Mouse (Mus musculus) forebrain, embryonic 15.5 days (tissue): ENCODE results near the gene Rom1. TPM values are rescaled to one million over a fixed set of nuclear protein-coding genes. Genes with fewer than 3 reads are reported as not detected.
"Not testable (repeated sequence)": the region's sequence is repeated elsewhere in the genome, so short reads cannot be mapped to it uniquely, and the experiment has no call there.

Source experiments
- ATAC-seq: fragments of 200-750 bp; cut with Nextera tagmentation; replicated peaks from 2 replicates; pipeline ENCODE4 v1.8.0; 2017; ENCODE audit warnings: mild to moderate bottlenecking, moderate TSS enrichment, moderate library complexity
- H3K27ac ChIP-seq: fragments of 300-500 bp; sonication (generic); replicated peaks from 2 replicates; pipeline ENCODE4 v1.5.1; 2015; ENCODE audit warnings: mild to moderate bottlenecking, inconsistent platforms
- H3K27me3 ChIP-seq: fragments of 300-500 bp; sonication (generic); 2 replicates; pipeline ENCODE4 v1.6.1; 2015; ENCODE audit warnings: inconsistent platforms
- H3K36me3 ChIP-seq: fragments of 300-500 bp; sonication (generic); 2 replicates; pipeline ENCODE4 v1.6.1; 2015; ENCODE audit warnings: mild to moderate bottlenecking, inconsistent platforms
- H3K4me1 ChIP-seq: fragments of 300-500 bp; sonication (generic); 2 replicates; pipeline ENCODE4 v1.6.1; 2015; ENCODE audit warnings: inconsistent platforms
- H3K4me2 ChIP-seq: fragments of 300-500 bp; sonication (generic); replicated peaks from 2 replicates; pipeline ENCODE4 v1.6.1; 2015; ENCODE audit warnings: mild to moderate bottlenecking, inconsistent platforms
- H3K4me3 ChIP-seq: fragments of 300-500 bp; sonication (generic); 2 replicates; pipeline ENCODE4 v1.5.1; 2015; ENCODE audit warnings: mild to moderate bottlenecking, inconsistent platforms
- H3K9ac ChIP-seq: fragments of 300-500 bp; sonication (generic); replicated peaks from 2 replicates; pipeline ENCODE4 v1.6.1; 2015; ENCODE audit warnings: mild to moderate bottlenecking, inconsistent platforms
- H3K9me3 ChIP-seq: fragments of 300-500 bp; sonication (generic); 2 replicates; pipeline ENCODE4 v1.6.1; 2016; ENCODE audit warnings: inconsistent platforms
- WGBS: fragments of 180-500 bp; shearing (Covaris S2); methylation state at CpG from one replicate; pipeline ENCODE4 v1.1.7; 2015; ENCODE audit warnings: mixed read lengths; 5-methylcytosine and 5-hydroxymethylcytosine counted together
- polyA plus RNA-seq: library from polyadenylated mRNA; unstranded; fragments of >200 nt; fragmentation: Nextera tagmentation; extraction: Ambion mirVana; gene quantifications from 2 replicates; pipeline ENCODE4 v1.2.1, GENCODE M21; 2015

The Rom1 gene
- polyA plus RNA-seq, 1 experiment from 2014 or later = 1.5 TPM

- Histone ChIP-seq H3K27me3 (no peaks in the 10 kb centered on the region), H3K4me3 (peak within 1 kb of the TSS; percentile 74), H3K4me1 (peaks cover 18% of the 10 kb centered on the region), H3K36me3 (peaks cover 21% of the 10 kb centered on the region), H3K27ac (peak within 1 kb of the TSS; percentile 85), H3K9ac (peak within 1 kb of the TSS; percentile 81), H3K4me2 (peak within 1 kb of the TSS; percentile 68), H3K9me3 (no peaks in the 10 kb centered on the region)
- peak; percentile 98 for ATAC-seq
- WGBS = 2% methylated on average over 50 of the region's 50 CpGs
Observed at GRCm38 (mm10) chr19:8920073-8920736, 9.0 kb downstream of the Rom1 start, which contains the start of gene B3gat3. Gene B3gat3 (plus strand): TSS chr19:8920374.

- Histone ChIP-seq H3K27ac (peak overlapping the region; percentile 85), H3K9ac (peak overlapping the region; percentile 81), H3K9me3 (no peaks in the 10 kb centered on the region), H3K36me3 (peaks cover 26% of the 10 kb centered on the region), H3K4me1 (peaks cover 18% of the 10 kb centered on the region), H3K27me3 (no peaks in the 10 kb centered on the region), H3K4me3 (peak overlapping the region; percentile 74), H3K4me2 (peak overlapping the region; percentile 68)
- ATAC-seq = 0 out of 2 replicates have a peak, but pooled peaks have one; percentile 10
- WGBS = 68% methylated on average over 6 of the region's 6 CpGs
Observed at GRCm38 (mm10) chr19:8919684-8920072, 9.5 kb downstream of the Rom1 start.

GRCm38 (mm10) chr19:8919000-8919399, 10.2 kb downstream of the Rom1 start:
- Histone ChIP-seq H3K36me3 (peaks cover 29% of the 10 kb centered on the region), H3K4me1 (peaks cover 18% of the 10 kb centered on the region), H3K4me3 (no peak overlapping the region), H3K27me3 (no peaks in the 10 kb centered on the region), H3K4me2 (no peak overlapping the region), H3K9me3 (no peaks in the 10 kb centered on the region), H3K27ac (no peak overlapping the region), H3K9ac (no peak overlapping the region)
- no peak for ATAC-seq
- 95% methylated on average over 3 of the region's 3 CpGs for WGBS

GRCm38 (mm10) chr19:8914212-8914611, 14.9 kb downstream of the Rom1 start:
- Histone ChIP-seq H3K27me3 (no peaks in the 10 kb centered on the region), H3K9ac (no peak overlapping the region), H3K4me1 (no peaks in the 10 kb centered on the region), H3K27ac (no peak overlapping the region), H3K4me3 (no peak overlapping the region), H3K9me3 (no peaks in the 10 kb centered on the region), H3K36me3 (peaks cover 77% of the 10 kb centered on the region), H3K4me2 (no peak overlapping the region)
- no peak for ATAC-seq
- WGBS = 95% methylated on average over 3 of the region's 3 CpGs

- Histone ChIP-seq H3K27me3 (no peaks in the 10 kb centered on the region), H3K36me3 (peaks cover 98% of the 10 kb centered on the region), H3K9me3 (no peaks in the 10 kb centered on the region), H3K9ac (no peak overlapping the region), H3K4me1 (no peaks in the 10 kb centered on the region), H3K4me3 (no peak overlapping the region), H3K27ac (no peak overlapping the region), H3K4me2 (no peak overlapping the region)
- 87% methylated on average over 5 of the region's 5 CpGs for WGBS
- ATAC-seq = no peak
Observed at GRCm38 (mm10) chr19:8911810-8912209, 17.3 kb downstream of the Rom1 start.

- Histone ChIP-seq H3K4me2 (no peak overlapping the region), H3K27me3 (no peaks in the 10 kb centered on the region), H3K9me3 (no peaks in the 10 kb centered on the region), H3K4me3 (no peak overlapping the region), H3K36me3 (peaks cover 96% of the 10 kb centered on the region), H3K9ac (no peak overlapping the region), H3K4me1 (no peaks in the 10 kb centered on the region), H3K27ac (no peak overlapping the region)
- ATAC-seq = no peak
- WGBS = 93% methylated on average over 6 of the region's 6 CpGs
Observed at GRCm38 (mm10) chr19:8908531-8908930, 20.6 kb downstream of the Rom1 start.

GRCm38 (mm10) chr19:8903412-8903811, 25.7 kb downstream of the Rom1 start:
- WGBS = 94% methylated on average over 5 of the region's 5 CpGs
- Histone ChIP-seq H3K9me3 (no peaks in the 10 kb centered on the region), H3K4me2 (no peak overlapping the region), H3K27ac (no peak overlapping the region), H3K36me3 (peaks cover 64% of the 10 kb centered on the region), H3K4me1 (peaks cover 12% of the 10 kb centered on the region), H3K27me3 (no peaks in the 10 kb centered on the region), H3K9ac (no peak overlapping the region), H3K4me3 (no peak overlapping the region)
- ATAC-seq = no peak

GRCm38 (mm10) chr19:8899079-8899478, 30.1 kb downstream of the Rom1 start:
- H3K4me3 ChIP-seq = peak overlapping the region; percentile 62
- peak overlapping the region; percentile 91; the same call in 1 of the 2 replicates for H3K9ac ChIP-seq
- no peaks in the 10 kb centered on the region for H3K27me3 ChIP-seq
- peaks cover 28% of the 10 kb centered on the region for H3K4me1 ChIP-seq
- H3K27ac ChIP-seq = no peak overlapping the region
- H3K9me3 ChIP-seq = no peaks in the 10 kb centered on the region
- H3K4me2 ChIP-seq = peak overlapping the region; percentile 72
- peaks cover 37% of the 10 kb centered on the region for H3K36me3 ChIP-seq
- no peak for ATAC-seq
- 50% methylated on average over 3 of the region's 3 CpGs for WGBS

GRCm38 (mm10) chr19:8898576-8898975, 30.6 kb downstream of the Rom1 start:
- Histone ChIP-seq H3K27ac (peak overlapping the region; percentile 83), H3K4me2 (peak overlapping the region; percentile 72), H3K9ac (peak overlapping the region; percentile 91), H3K4me1 (peaks cover 33% of the 10 kb centered on the region), H3K36me3 (peaks cover 33% of the 10 kb centered on the region), H3K27me3 (no peaks in the 10 kb centered on the region), H3K9me3 (no peaks in the 10 kb centered on the region), H3K4me3 (peak overlapping the region; percentile 62)
- 13% methylated on average over 13 of the region's 13 CpGs for WGBS
- ATAC-seq = no peak

- peak within 1 kb of the TSS; percentile 72 for H3K4me2 ChIP-seq
- peak within 1 kb of the TSS; percentile 83 for H3K27ac ChIP-seq
- under 1% methylated on average over 53 of the region's 53 CpGs for WGBS
- peak within 1 kb of the TSS; percentile 62 for H3K4me3 ChIP-seq
- peak; percentile 98 for ATAC-seq
- H3K27me3 ChIP-seq = no peaks in the 10 kb centered on the region
- peaks cover 27% of the 10 kb centered on the region for H3K36me3 ChIP-seq
- peaks cover 37% of the 10 kb centered on the region for H3K4me1 ChIP-seq
- H3K9ac ChIP-seq = peak within 1 kb of the TSS; percentile 91
- no peaks in the 10 kb centered on the region for H3K9me3 ChIP-seq
Observed at GRCm38 (mm10) chr19:8897865-8898495, 31.2 kb downstream of the Rom1 start, which contains the start of gene Ganab. Gene Ganab (plus strand): TSS chr19:8898071.

GRCm38 (mm10) chr19:8897211-8897864, 31.8 kb downstream of the Rom1 start:
- not testable (repeated sequence) for H3K27me3 ChIP-seq, H3K9me3 ChIP-seq
- peak overlapping the region; percentile 91 for H3K9ac ChIP-seq
- ATAC-seq = peak; percentile 57
- WGBS = 25% methylated on average over 21 of the region's 21 CpGs
- H3K27ac ChIP-seq = peak overlapping the region; percentile 83
- H3K36me3 ChIP-seq = peaks cover 22% of the 10 kb centered on the region
- peak overlapping the region; percentile 62 for H3K4me3 ChIP-seq
- peaks cover 41% of the 10 kb centered on the region for H3K4me1 ChIP-seq
- H3K4me2 ChIP-seq = peak overlapping the region; percentile 72

- not testable (repeated sequence) for H3K4me2 ChIP-seq, H3K9ac ChIP-seq, H3K9me3 ChIP-seq, H3K27ac ChIP-seq, ATAC-seq, H3K4me3 ChIP-seq, H3K27me3 ChIP-seq
- Histone ChIP-seq H3K4me1 (peaks cover 43% of the 10 kb centered on the region), H3K36me3 (peaks cover 17% of the 10 kb centered on the region)
- WGBS = 84% methylated on average over 5 of the region's 5 CpGs
Observed at GRCm38 (mm10) chr19:8896231-8896630, 32.9 kb downstream of the Rom1 start.
